Mouse (Mus musculus) large intestine, adult 2 months (tissue): ENCODE data around the gene Slc41a3. TPM values are rescaled to one million over a fixed set of nuclear protein-coding genes. Genes with fewer than 3 reads are reported as not detected.

Source experiments
- DNase-seq: peaks from one replicate; pipeline ENCODE4 v3.0.0-alpha.2; 2012; ENCODE audit warnings: low read depth, low spot score
- WGBS: fragments of 180-500 bp; shearing (Covaris S2); methylation state at CpG from one replicate; pipeline ENCODE4 v1.1.7; 2018; 5-methylcytosine and 5-hydroxymethylcytosine counted together
- polyA plus RNA-seq: library from polyadenylated mRNA; depleted of rRNA; stranded (reverse); fragments of >200 nt; gene quantifications from 2 replicates; pipeline ENCODE4 v1.2.3, GENCODE M21; 2012

Gene Slc41a3
- polyA plus RNA-seq, 1 experiment = 11.0 TPM

DNA sequence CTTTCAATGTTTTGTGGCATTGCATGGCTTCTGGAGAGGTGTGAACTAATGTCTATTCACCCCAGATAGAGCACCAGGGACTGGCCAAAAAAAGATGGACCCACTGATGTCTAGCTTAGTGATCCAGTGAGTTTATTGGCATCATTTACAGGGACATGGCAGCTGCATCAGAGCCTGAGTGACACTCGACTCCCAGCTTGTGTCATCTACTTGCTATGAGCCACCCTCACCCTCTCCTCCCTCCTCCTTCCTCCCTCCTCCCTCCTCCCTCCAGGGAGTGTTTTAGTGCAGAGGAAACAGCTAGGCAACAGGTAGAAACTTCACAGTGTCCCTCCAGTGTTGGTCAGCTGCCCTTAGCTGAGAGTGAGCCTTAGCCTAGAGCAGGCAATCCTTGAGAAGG, 9.6 kb upstream of the Slc41a3 start:
- 48% methylated on average over 1 of the region's 1 CpGs for WGBS
- DNase-seq = no peak

GRCm38 (mm10) chr6:90597060-90597459, 7.5 kb upstream of the Slc41a3 start:
- WGBS = 92% methylated on average over 4 of the region's 4 CpGs
- no peak for DNase-seq

DNA sequence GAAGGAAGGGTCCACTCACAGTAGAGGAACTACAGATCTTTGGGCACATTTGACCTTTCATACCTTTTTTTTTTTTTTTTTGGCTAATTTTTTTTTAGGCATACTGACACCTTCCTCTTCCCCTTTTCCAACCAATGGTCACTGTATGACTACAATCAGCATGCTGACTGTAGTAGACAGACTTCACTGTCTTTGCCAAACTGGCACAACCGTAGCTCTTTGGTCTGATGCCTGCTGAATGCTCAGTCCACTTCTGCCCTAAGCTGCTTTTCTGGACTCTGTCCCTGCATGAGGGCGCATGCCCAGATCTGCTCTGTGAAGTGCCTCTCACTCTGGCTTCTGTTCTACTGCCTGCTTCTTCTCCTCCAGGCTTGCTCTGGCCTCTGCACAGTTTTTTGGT, 6.9 kb upstream of the Slc41a3 start:
- WGBS = 82% methylated on average over 2 of the region's 2 CpGs

DNA sequence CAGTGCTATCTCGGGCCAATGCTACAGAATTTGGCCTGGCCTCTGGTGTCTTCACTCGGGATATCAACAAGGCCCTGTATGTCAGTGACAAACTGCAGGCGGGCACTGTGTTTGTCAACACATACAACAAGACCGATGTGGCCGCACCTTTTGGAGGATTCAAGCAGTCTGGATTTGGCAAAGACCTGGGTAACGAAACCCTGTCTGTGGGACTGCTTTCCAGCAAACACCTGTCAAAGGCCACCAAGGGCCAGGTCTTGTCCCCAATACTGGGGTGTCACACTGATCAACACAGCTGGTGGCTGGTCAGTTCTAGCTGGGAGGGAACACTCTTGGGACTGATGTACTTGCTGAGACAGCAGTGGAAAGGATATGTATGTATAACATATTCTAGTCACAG, 6.3 kb upstream of the Slc41a3 start:
- WGBS = 84% methylated on average over 6 of the region's 6 CpGs
- no peak for DNase-seq

More for the DNA sequence above, 6.9 kb upstream of the Slc41a3 start:
- DNase-seq = no peak

GRCm38 (mm10) chr6:90600351-90600750, 4.2 kb upstream of the Slc41a3 start:
- no peak for DNase-seq
- 65% methylated on average over 4 of the region's 4 CpGs for WGBS

- 72% methylated on average over 7 of the region's 7 CpGs for WGBS
- no peak for DNase-seq
Observed at GRCm38 (mm10) chr6:90601736-90602135, 2.8 kb upstream of the Slc41a3 start.

DNA sequence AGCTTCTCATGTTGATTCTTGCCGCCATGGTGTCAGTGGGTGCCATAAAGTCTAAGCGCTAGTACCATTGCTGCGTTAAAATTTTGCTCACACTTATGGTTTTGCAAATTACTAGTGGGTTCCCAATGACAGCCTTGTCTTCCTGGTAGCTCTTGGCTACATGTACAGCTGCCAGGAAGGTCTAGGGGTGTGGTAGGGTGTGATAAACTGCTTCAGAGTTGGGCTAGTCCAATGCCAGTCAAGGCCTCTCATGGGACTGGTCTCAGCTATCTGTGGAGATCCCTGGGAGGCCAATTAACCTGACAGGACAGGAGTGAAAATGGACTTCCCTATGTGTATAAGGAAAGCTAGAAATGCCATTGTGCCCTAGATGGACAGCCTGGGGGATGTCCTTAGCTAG, 2.2 kb upstream of the Slc41a3 start:
- peak; percentile 27 for DNase-seq
- 44% methylated on average over 3 of the region's 3 CpGs for WGBS

- WGBS = 88% methylated on average over 7 of the region's 7 CpGs
- no peak for DNase-seq
Observed at GRCm38 (mm10) chr6:90603126-90603525, 1.4 kb upstream of the Slc41a3 start.

- DNase-seq = no peak
- WGBS = 58% methylated on average over 3 of the region's 3 CpGs
Observed at GRCm38 (mm10) chr6:90604130-90604529, 395 bp upstream of the Slc41a3 start.

DNA sequence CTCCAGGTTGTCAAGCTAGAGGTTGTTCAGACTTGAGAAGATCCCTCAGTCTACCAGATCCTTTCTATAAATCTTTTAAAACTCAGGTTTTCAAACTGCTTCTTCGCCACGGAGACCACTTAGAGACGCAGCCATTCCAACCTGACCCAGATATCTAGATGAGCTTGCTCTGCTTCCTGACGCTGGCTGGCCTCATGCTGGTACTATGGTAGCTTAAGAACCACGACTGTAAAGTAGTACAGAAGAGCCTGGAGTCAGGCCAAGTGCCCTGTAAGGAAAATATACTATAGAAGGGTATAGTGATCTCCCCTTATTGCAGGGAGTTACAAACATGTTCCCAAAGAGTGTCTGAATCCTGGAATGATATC, 757 bp downstream of the Slc41a3 start:
- 24% methylated on average over 5 of the region's 5 CpGs for WGBS
- no peak for DNase-seq

DNA sequence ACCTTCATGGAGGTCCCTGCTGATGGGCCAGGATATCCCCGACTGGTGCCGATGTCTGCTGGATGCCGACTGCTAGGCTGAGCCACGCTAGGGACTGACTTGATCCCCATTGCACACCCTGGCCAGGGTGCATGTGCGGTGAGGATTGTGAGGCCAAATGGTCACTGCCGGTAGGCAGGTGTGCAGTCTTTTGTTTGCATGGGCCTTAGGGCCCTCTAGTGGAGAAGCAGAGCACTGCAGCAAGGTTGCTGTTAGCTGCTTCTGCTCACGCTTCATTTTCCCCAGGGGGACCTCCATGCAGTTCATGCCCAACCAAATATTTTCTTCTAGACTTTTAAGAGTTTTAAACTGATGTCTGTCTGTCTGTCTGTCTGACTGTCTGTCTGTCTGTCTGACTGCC, 2.0 kb downstream of the Slc41a3 start:
- 33% methylated on average over 7 of the region's 7 CpGs for WGBS
- peak; percentile 45 for DNase-seq

GRCm38 (mm10) chr6:90607196-90607595, 2.7 kb downstream of the Slc41a3 start:
- WGBS = 10% methylated on average over 5 of the region's 5 CpGs
- DNase-seq = peak; percentile 50

DNA sequence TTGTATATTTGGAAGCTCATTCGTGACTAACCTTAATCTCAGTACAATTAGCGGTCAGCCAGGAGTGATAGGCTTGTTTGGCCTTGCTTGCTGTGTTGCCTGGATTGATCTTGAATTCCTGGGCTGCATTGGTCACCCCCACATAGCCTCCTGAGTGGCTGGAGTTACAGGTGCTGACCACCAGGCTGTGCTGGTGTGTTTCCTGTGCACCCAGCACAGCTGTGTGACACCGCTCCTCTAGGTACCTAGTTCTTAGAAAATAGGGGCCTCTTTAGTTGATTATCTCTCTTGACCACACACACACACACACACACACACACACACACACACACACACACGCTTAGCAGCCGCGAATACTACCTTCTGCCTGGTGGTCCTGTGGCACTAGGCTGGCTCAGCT, 3.7 kb downstream of the Slc41a3 start:
- no peak for DNase-seq

DNA sequence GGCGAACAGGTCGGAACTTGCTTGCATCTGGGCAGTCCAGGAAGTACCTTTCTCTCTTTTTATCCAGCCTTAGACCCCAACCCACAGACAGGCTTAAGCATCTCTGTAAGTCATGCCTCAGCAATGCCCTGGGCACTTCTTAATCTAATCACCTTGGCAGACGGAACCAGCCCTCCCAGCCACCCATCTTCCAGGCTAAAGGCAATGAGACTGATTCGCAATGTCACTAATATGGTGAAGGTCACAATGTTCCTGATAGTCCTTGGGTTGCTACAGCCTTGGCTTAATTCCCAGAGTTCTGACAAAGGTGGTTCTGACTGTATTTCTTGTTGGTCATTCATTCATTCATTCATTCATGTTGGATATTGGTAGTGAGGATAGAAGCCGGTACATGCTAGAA, 5.7 kb downstream of the Slc41a3 start:
- 88% methylated on average over 5 of the region's 5 CpGs for WGBS

More for the DNA sequence above, 3.7 kb downstream of the Slc41a3 start:
- 78% methylated on average over 6 of the region's 6 CpGs for WGBS

GRCm38 (mm10) chr6:90613277-90613676, 8.8 kb downstream of the Slc41a3 start:
- no peak for DNase-seq

More for the DNA sequence above, 5.7 kb downstream of the Slc41a3 start:
- DNase-seq = no peak

GRCm38 (mm10) chr6:90615362-90615761, 10.8 kb downstream of the Slc41a3 start:
- no peak for DNase-seq
- WGBS = 77% methylated on average over 7 of the region's 7 CpGs

More at GRCm38 (mm10) chr6:90613277-90613676, 8.8 kb downstream of the Slc41a3 start:
- 77% methylated on average over 8 of the region's 8 CpGs for WGBS

GRCm38 (mm10) chr6:90615991-90616390, 11.5 kb downstream of the Slc41a3 start:
- 78% methylated on average over 6 of the region's 6 CpGs for WGBS
- DNase-seq = no peak

DNA sequence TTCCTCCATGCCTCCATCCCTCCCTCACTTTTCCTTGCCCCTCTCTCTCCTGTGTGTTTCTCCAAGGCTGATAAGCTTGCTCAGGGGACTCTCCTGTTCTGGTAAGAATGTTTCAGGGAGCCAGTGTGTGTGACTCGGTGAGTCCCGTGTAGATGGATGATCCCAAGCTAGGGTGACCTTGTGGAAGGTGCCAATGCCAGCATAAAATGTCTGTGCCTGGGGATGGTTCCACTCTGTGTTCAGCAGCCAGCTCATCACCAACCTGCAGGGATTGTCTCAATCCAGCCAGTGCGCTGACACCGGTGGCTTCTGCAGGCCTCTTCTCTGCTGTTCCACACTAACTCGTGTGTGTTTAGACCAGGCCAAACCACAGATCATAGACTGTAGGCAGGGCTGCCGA, 12.0 kb downstream of the Slc41a3 start:
- WGBS = 84% methylated on average over 6 of the region's 6 CpGs

GRCm38 (mm10) chr6:90618274-90618673, 13.7 kb downstream of the Slc41a3 start:
- 61% methylated on average over 4 of the region's 4 CpGs for WGBS
- DNase-seq = no peak

More for the DNA sequence above, 12.0 kb downstream of the Slc41a3 start:
- DNase-seq = no peak

GRCm38 (mm10) chr6:90618821-90619636, 14.5 kb downstream of the Slc41a3 start:
- DNase-seq = no peak
- WGBS = 67% methylated on average over 19 of the region's 19 CpGs

DNA sequence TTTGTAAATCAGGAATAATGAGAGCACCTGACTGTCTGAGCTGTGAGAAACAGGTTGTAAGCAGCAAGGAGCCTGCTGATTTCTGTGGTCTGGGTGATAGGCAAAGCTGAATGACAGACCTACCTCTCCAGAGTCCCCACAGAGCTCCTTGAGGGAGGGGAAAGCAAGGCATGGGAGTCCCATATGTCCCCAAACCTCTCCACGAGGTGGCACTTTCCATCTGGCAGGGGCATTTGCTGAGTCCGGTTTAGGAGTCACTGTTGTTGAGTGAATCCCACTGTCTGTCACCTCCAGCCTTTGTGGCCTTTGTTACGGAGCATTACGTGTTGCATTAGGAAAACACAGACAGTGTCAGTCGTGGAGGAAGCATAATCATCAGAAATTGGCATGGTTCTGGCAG, 15.4 kb downstream of the Slc41a3 start:
- DNase-seq = no peak
- 78% methylated on average over 5 of the region's 5 CpGs for WGBS
